Mouse (Mus musculus) liver, postnatal 0 days (tissue): ENCODE measurements around the gene Adora3.

Experiments
- CTCF ChIP-seq: sonication (generic); IDR thresholded peaks from 2 replicates; pipeline ENCODE4 v1.5.1; 2016; ENCODE audit warnings: antibody characterized with exemption, low read depth
- EP300 ChIP-seq: IDR thresholded peaks from 2 replicates; pipeline ENCODE4 v1.6.1; 2016; ENCODE audit warnings: antibody characterized with exemption, low read depth, mild to moderate bottlenecking

DNA sequence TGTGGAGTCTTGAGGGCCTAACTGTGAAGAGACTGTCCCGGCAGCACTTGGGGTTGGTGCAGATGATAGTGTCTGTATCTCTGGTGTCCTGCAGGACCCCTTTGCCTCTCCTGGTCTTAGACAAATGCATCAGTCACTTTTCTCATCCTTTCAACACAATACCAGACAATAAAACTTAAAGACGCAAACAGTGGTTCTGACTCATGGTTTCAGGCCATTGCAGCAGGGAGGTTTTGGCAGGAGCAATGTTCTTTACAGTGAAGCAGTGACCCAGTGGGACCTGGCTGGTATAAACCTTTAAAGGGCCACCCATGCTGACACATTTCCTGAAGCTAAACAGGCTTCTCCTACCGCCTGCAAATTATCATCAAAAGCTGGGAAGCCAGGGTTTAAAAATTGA is 20.5 kb downstream of the Adora3 start:
- TF ChIP-seq CTCF (no peak), EP300 (no peak)
